Mouse (Mus musculus): Measurements from ENCODE around the gene Med13l. TPM values are rescaled to one million over a fixed set of nuclear protein-coding genes. Genes with fewer than 3 reads are reported as not detected.

Med13l gene
- polyA plus RNA-seq, 1 experiment from 2014 or later = 20.5 TPM

- DNase-seq (no peak), ATAC-seq (ENCODE audit: low FRiP score, low TSS enrichment) (no peak)
- Histone ChIP-seq H3K4me3 (replicated peaks; ENCODE audit: low read depth, low read length) (no peak overlapping the region), H3K27ac (replicated peaks; ENCODE audit: low read depth, low read length) (no peak overlapping the region), H3K9ac (replicated peaks; ENCODE audit: low read length) (no peak overlapping the region), H3K36me3 (ENCODE audit: control insufficient read depth, insufficient read depth, low read length) (no peaks in the 10 kb centered on the region), H3K4me1 (ENCODE audit: control insufficient read depth, insufficient read depth, low read length) (peaks cover 17% of the 10 kb centered on the region), H3K27me3 (ENCODE audit: control insufficient read depth, insufficient read depth, low read length) (no peaks in the 10 kb centered on the region), H3K4me2 (ENCODE audit: low read length) (no peak overlapping the region), H3K9me3 (ENCODE audit: control insufficient read depth, low read length) (no peaks in the 10 kb centered on the region)
- 98% methylated on average over 1 of the region's 1 CpGs for WGBS
These were observed 47.4 kb downstream of the Med13l start for GRCm38 (mm10) chr5:118607900-118608299.

DNA sequence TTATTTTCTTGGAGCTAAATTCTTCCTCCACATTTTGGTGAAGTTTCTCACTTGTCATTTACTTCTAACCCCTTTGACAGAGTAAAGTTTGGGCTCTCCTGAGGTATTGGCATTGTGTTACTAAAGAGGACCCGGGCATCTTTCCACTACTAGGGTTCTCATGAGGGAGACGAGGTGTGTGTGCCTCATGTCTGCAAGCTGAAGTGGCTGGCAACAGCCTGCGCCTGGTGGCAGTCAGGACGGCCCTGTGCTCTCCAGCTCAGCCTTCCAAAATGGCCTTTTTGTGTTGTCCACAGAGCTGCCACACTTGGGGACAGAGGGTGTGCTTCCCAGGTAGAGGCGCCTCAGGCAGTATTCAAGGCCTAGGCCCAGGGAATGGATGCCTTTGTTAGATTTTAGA is 50.0 kb downstream of the Med13l start:
- Histone ChIP-seq H3K27ac (replicated peaks; ENCODE audit: low read depth, low read length) (no peak overlapping the region), H3K9me3 (ENCODE audit: control insufficient read depth, low read length) (no peaks in the 10 kb centered on the region), H3K4me3 (replicated peaks; ENCODE audit: low read depth, low read length) (no peak overlapping the region), H3K4me2 (ENCODE audit: low read length) (no peak overlapping the region), H3K36me3 (ENCODE audit: control insufficient read depth, insufficient read depth, low read length) (no peaks in the 10 kb centered on the region), H3K9ac (replicated peaks; ENCODE audit: low read length) (no peak overlapping the region), H3K4me1 (ENCODE audit: control insufficient read depth, insufficient read depth, low read length) (peaks cover 32% of the 10 kb centered on the region), H3K27me3 (ENCODE audit: control insufficient read depth, insufficient read depth, low read length) (no peaks in the 10 kb centered on the region)
- no peak for ATAC-seq (ENCODE audit: low FRiP score, low TSS enrichment)
- no peak for DNase-seq
- 72% methylated on average over 5 of the region's 5 CpGs for WGBS

DNA sequence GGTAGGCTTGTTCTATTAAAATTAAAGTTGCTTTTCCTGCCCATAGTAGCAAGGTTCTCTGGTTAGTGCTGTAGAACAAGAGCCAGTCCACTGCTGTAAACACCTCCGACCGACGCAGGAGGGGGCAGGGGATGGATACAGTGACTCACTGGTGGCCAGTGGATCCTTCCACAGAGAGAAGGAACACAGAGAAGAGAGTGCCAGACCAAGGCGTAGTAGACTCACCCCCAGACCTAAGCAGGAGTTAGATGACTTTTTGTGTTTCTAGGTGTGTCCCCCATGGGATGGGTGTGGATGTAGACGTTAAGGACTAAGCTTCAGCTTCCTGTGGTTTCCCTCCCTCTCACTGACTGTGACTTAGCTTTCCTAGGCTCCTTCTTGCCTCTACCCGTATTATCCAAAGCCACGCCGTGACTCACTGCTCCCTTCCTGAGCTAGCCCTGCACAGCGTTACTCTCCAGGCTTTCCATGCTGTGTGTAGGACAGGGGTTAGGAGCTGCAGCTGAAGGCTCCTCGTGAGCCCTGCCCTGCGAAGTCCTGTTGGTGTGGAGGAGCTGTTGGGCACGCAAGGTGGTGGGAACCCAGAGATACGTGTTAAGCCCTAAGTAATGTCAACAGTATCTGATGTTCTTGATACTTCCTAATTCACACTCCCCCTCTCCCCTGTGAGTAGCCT is 52.6 kb downstream of the Med13l start:
- H3K9me3 ChIP-seq (ENCODE audit: control insufficient read depth, low read length) = no peaks in the 10 kb centered on the region
- H3K27ac ChIP-seq (replicated peaks; ENCODE audit: low read depth, low read length) = no peak overlapping the region
- peaks cover 26% of the 10 kb centered on the region for H3K4me1 ChIP-seq (ENCODE audit: control insufficient read depth, insufficient read depth, low read length)
- H3K36me3 ChIP-seq (ENCODE audit: control insufficient read depth, insufficient read depth, low read length) = no peaks in the 10 kb centered on the region
- 80% methylated on average over 13 of the region's 13 CpGs for WGBS
- no peak overlapping the region for H3K9ac ChIP-seq (replicated peaks; ENCODE audit: low read length)
- ATAC-seq (ENCODE audit: low FRiP score, low TSS enrichment) = no peak
- H3K4me3 ChIP-seq (replicated peaks; ENCODE audit: low read depth, low read length) = no peak overlapping the region
- DNase-seq = no peak
- H3K27me3 ChIP-seq (ENCODE audit: control insufficient read depth, insufficient read depth, low read length) = no peaks in the 10 kb centered on the region
- no peak overlapping the region for H3K4me2 ChIP-seq (ENCODE audit: low read length)

GRCm38 (mm10) chr5:118613704-118614103 is 53.2 kb downstream of the Med13l start:
- WGBS = 60% methylated on average over 2 of the region's 2 CpGs
- Histone ChIP-seq H3K27ac (replicated peaks; ENCODE audit: low read depth, low read length) (no peak overlapping the region), H3K9ac (replicated peaks; ENCODE audit: low read length) (no peak overlapping the region), H3K36me3 (ENCODE audit: control insufficient read depth, insufficient read depth, low read length) (no peaks in the 10 kb centered on the region), H3K4me1 (ENCODE audit: control insufficient read depth, insufficient read depth, low read length) (peaks cover 32% of the 10 kb centered on the region), H3K4me2 (ENCODE audit: low read length) (no peak overlapping the region), H3K4me3 (replicated peaks; ENCODE audit: low read depth, low read length) (no peak overlapping the region), H3K9me3 (ENCODE audit: control insufficient read depth, low read length) (no peaks in the 10 kb centered on the region), H3K27me3 (ENCODE audit: control insufficient read depth, insufficient read depth, low read length) (no peaks in the 10 kb centered on the region)
- ATAC-seq (ENCODE audit: low FRiP score, low TSS enrichment) (no peak), DNase-seq (no peak)

- no peaks in the 10 kb centered on the region for H3K27me3 ChIP-seq (ENCODE audit: control insufficient read depth, insufficient read depth, low read length)
- no peaks in the 10 kb centered on the region for H3K9me3 ChIP-seq (ENCODE audit: control insufficient read depth, low read length)
- WGBS = 64% methylated on average over 8 of the region's 8 CpGs
- H3K9ac ChIP-seq (replicated peaks; ENCODE audit: low read length) = no peak overlapping the region
- H3K27ac ChIP-seq (replicated peaks; ENCODE audit: low read depth, low read length) = no peak overlapping the region
- no peak overlapping the region for H3K4me2 ChIP-seq (ENCODE audit: low read length)
- H3K36me3 ChIP-seq (ENCODE audit: control insufficient read depth, insufficient read depth, low read length) = no peaks in the 10 kb centered on the region
- DNase-seq = peak; percentile 42
- peaks cover 36% of the 10 kb centered on the region for H3K4me1 ChIP-seq (ENCODE audit: control insufficient read depth, insufficient read depth, low read length)
- H3K4me3 ChIP-seq (replicated peaks; ENCODE audit: low read depth, low read length) = no peak overlapping the region
- no peak for ATAC-seq (ENCODE audit: low FRiP score, low TSS enrichment)
These were observed 53.6 kb downstream of the Med13l start for GRCm38 (mm10) chr5:118614116-118614515.

GRCm38 (mm10) chr5:118614571-118614981 is 54.1 kb downstream of the Med13l start:
- no peak overlapping the region for H3K4me2 ChIP-seq (ENCODE audit: low read length)
- H3K4me3 ChIP-seq (replicated peaks; ENCODE audit: low read depth, low read length) = no peak overlapping the region
- H3K4me1 ChIP-seq (ENCODE audit: control insufficient read depth, insufficient read depth, low read length) = peaks cover 38% of the 10 kb centered on the region
- H3K36me3 ChIP-seq (ENCODE audit: control insufficient read depth, insufficient read depth, low read length) = no peaks in the 10 kb centered on the region
- no peaks in the 10 kb centered on the region for H3K27me3 ChIP-seq (ENCODE audit: control insufficient read depth, insufficient read depth, low read length)
- WGBS = 71% methylated on average over 2 of the region's 2 CpGs
- no peak for DNase-seq
- no peaks in the 10 kb centered on the region for H3K9me3 ChIP-seq (ENCODE audit: control insufficient read depth, low read length)
- H3K27ac ChIP-seq (replicated peaks; ENCODE audit: low read depth, low read length) = no peak overlapping the region
- no peak overlapping the region for H3K9ac ChIP-seq (replicated peaks; ENCODE audit: low read length)
- no peak for ATAC-seq (ENCODE audit: low FRiP score, low TSS enrichment)

DNA sequence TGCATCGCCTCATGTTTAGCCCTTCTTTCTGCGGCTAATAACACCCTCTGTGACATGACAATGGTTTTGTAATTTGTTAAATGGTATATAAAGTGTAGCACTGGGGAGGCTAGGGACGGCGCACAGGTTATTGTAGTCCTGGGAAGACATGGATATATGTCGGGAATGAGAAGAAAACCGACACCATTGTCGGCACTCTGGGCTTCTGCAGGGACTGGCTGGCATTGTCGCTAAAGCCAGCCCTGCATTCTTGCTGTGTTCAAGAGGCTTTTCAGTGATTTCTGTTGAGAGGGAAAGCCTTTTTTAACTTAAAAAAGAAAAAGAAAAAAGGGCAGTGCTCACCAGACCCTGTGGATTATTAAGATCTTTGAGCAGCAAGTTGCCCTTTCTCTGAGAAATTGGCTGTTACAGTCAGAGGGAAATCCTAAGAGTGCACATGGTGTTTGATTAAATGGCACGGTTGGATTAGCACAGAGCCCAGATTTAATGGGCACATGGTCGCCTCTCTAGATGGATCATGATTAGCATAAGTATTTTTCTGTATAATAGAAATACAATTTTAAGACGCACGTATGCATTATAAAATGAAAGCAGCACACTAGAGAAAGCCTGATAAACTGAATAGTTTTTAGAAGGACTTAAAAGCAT is 58.6 kb downstream of the Med13l start:
- Histone ChIP-seq H3K27ac (replicated peaks; ENCODE audit: low read depth, low read length) (peak overlapping the region; percentile 37), H3K27me3 (ENCODE audit: control insufficient read depth, insufficient read depth, low read length) (no peaks in the 10 kb centered on the region), H3K4me1 (ENCODE audit: control insufficient read depth, insufficient read depth, low read length) (peaks cover 54% of the 10 kb centered on the region), H3K4me3 (replicated peaks; ENCODE audit: low read depth, low read length) (no peak overlapping the region), H3K4me2 (ENCODE audit: low read length) (peak overlapping the region; percentile 23), H3K9me3 (ENCODE audit: control insufficient read depth, low read length) (no peaks in the 10 kb centered on the region), H3K9ac (replicated peaks; ENCODE audit: low read length) (no peak overlapping the region), H3K36me3 (ENCODE audit: control insufficient read depth, insufficient read depth, low read length) (no peaks in the 10 kb centered on the region)
- DNase-seq = peak; percentile 65
- ATAC-seq (ENCODE audit: low FRiP score, low TSS enrichment) = no peak
- 6% methylated on average over 12 of the region's 12 CpGs for WGBS

GRCm38 (mm10) chr5:118619801-118620200 is 59.3 kb downstream of the Med13l start:
- Histone ChIP-seq H3K27ac (replicated peaks; ENCODE audit: low read depth, low read length) (peak overlapping the region; percentile 55), H3K9ac (replicated peaks; ENCODE audit: low read length) (no peak overlapping the region), H3K36me3 (ENCODE audit: control insufficient read depth, insufficient read depth, low read length) (no peaks in the 10 kb centered on the region), H3K4me2 (ENCODE audit: low read length) (peak overlapping the region; percentile 25; the same call in 1 of the 2 replicates), H3K4me1 (ENCODE audit: control insufficient read depth, insufficient read depth, low read length) (peaks cover 49% of the 10 kb centered on the region), H3K9me3 (ENCODE audit: control insufficient read depth, low read length) (no peaks in the 10 kb centered on the region), H3K27me3 (ENCODE audit: control insufficient read depth, insufficient read depth, low read length) (no peaks in the 10 kb centered on the region), H3K4me3 (replicated peaks; ENCODE audit: low read depth, low read length) (no peak overlapping the region)
- WGBS = 21% methylated on average over 7 of the region's 7 CpGs
- no peak; the same call in 1 of the 2 replicates for ATAC-seq (ENCODE audit: low FRiP score, low TSS enrichment)
- peak; percentile 60 for DNase-seq

All from midbrain, embryonic 14.5 days (tissue).